Mouse (Mus musculus) lung, postnatal 25 days (tissue): Measurements from ENCODE around the gene Kif21b.

Source experiments
- DNase-seq: peaks from one replicate; pipeline ENCODE4 v3.0.0; 2022; ENCODE audit warnings: low spot score

Gene Kif21b

GRCm38 (mm10) chr1:136159830-136160229 lies 28.6 kb downstream of the Kif21b start:
- no peak for DNase-seq

GRCm38 (mm10) chr1:136160297-136160696 lies 29.1 kb downstream of the Kif21b start:
- DNase-seq = no peak

- DNase-seq = no peak
Measured at GRCm38 (mm10) chr1:136160930-136161329, 29.7 kb downstream of the Kif21b start.

- no peak for DNase-seq
Measured at GRCm38 (mm10) chr1:136161333-136161921, 30.2 kb downstream of the Kif21b start.

- DNase-seq = no peak
Measured at GRCm38 (mm10) chr1:136165436-136165835, 34.2 kb downstream of the Kif21b start.

GRCm38 (mm10) chr1:136167657-136168056 lies 36.5 kb downstream of the Kif21b start:
- DNase-seq = no peak

GRCm38 (mm10) chr1:136170109-136170508 lies 38.9 kb downstream of the Kif21b start:
- DNase-seq = peak; percentile 76

GRCm38 (mm10) chr1:136172696-136173095 lies 41.5 kb downstream of the Kif21b start:
- DNase-seq = no peak

- peak; percentile 37 for DNase-seq
Measured at GRCm38 (mm10) chr1:136174101-136174606, 43.0 kb downstream of the Kif21b start.

- peak; percentile 53 for DNase-seq
Measured at GRCm38 (mm10) chr1:136175183-136175582, 44.0 kb downstream of the Kif21b start.

- DNase-seq = peak; percentile 64
Measured at GRCm38 (mm10) chr1:136177085-136177484, 45.9 kb downstream of the Kif21b start.

GRCm38 (mm10) chr1:136178741-136179140 lies 47.6 kb downstream of the Kif21b start:
- peak; percentile 84 for DNase-seq

GRCm38 (mm10) chr1:136179511-136180001 lies 48.4 kb downstream of the Kif21b start:
- peak; percentile 14 for DNase-seq

- no peak for DNase-seq
Measured at GRCm38 (mm10) chr1:136190033-136190432, 58.8 kb downstream of the Kif21b start.

- peak; percentile 46 for DNase-seq
Measured at GRCm38 (mm10) chr1:136212803-136213202, 81.6 kb downstream of the Kif21b start, which contains the start of gene Mroh3. Gene Mroh3 (minus strand): TSS chr1:136212828.

GRCm38 (mm10) chr1:136214304-136214703 lies 83.1 kb downstream of the Kif21b start:
- DNase-seq = no peak

GRCm38 (mm10) chr1:136220037-136220871 lies 89.1 kb downstream of the Kif21b start:
- peak; percentile 45 for DNase-seq

- DNase-seq = no peak
Measured at GRCm38 (mm10) chr1:136222386-136222785, 91.2 kb downstream of the Kif21b start.

- no peak for DNase-seq
Measured at GRCm38 (mm10) chr1:136223758-136224342, 92.7 kb downstream of the Kif21b start.

GRCm38 (mm10) chr1:136225846-136226245 lies 94.7 kb downstream of the Kif21b start:
- DNase-seq = no peak

GRCm38 (mm10) chr1:136226626-136227025 lies 95.4 kb downstream of the Kif21b start:
- DNase-seq = no peak
